Mouse (Mus musculus): ENCODE measurements at regions not wholly inside any gene's neighbourhood (a gene's known extent, or its start where the extent isn't known, plus 50 kb on each side); places are given as distances from the start of the nearest gene placed in this dataset.

GRCm38 (mm10) chr3:105223671-105224070 lies 157.0 kb downstream of the 4930564D02Rik start:
- DNase-seq (ENCODE audit: low spot score in 2 of 2): no peak

GRCm38 (mm10) chr3:105227551-105227950 lies 160.9 kb downstream of the 4930564D02Rik start:
- no peak for DNase-seq (ENCODE audit: low spot score in 2 of 2)

GRCm38 (mm10) chr3:105228401-105228800 lies 161.8 kb downstream of the 4930564D02Rik start:
- no peak for DNase-seq (ENCODE audit: low spot score in 2 of 2)

- DNase-seq (ENCODE audit: low spot score in 2 of 2): no peak
These were observed 174.4 kb downstream of the 4930564D02Rik start for GRCm38 (mm10) chr3:105241048-105241447.

- no peak for DNase-seq (ENCODE audit: low spot score in 2 of 2)
These were observed 190.5 kb downstream of the 4930564D02Rik start for GRCm38 (mm10) chr3:105257096-105257495.

- no peak for DNase-seq (ENCODE audit: low spot score in 2 of 2)
These were observed 176.9 kb upstream of the Kcnd3 start for GRCm38 (mm10) chr3:105275241-105275640.

- DNase-seq (ENCODE audit: low spot score in 2 of 2): peak; percentile 47 to 55
These were observed 171.2 kb upstream of the Kcnd3 start for GRCm38 (mm10) chr3:105280971-105281370.

GRCm38 (mm10) chr3:105281686-105282085 lies 170.4 kb upstream of the Kcnd3 start:
- DNase-seq (ENCODE audit: low spot score in 2 of 2): peak; percentile 25 to 40

- DNase-seq (ENCODE audit: low spot score in 2 of 2): no peak
These were observed 153.9 kb upstream of the Kcnd3 start for GRCm38 (mm10) chr3:105298273-105298672.

GRCm38 (mm10) chr3:105300693-105301548 lies 151.2 kb upstream of the Kcnd3 start:
- no peak for DNase-seq (ENCODE audit: low spot score in 2 of 2)

GRCm38 (mm10) chr3:105307676-105308075 lies 144.5 kb upstream of the Kcnd3 start:
- no peak for DNase-seq (ENCODE audit: low spot score in 2 of 2)

- DNase-seq (ENCODE audit: low spot score in 2 of 2): no peak
These were observed 143.1 kb upstream of the Kcnd3 start for GRCm38 (mm10) chr3:105309020-105309419.

- no peak for DNase-seq (ENCODE audit: low spot score in 2 of 2)
These were observed 98.9 kb upstream of the Kcnd3 start for GRCm38 (mm10) chr3:105353268-105353667.

- DNase-seq (ENCODE audit: low spot score in 2 of 2): no peak
These were observed 97.8 kb upstream of the Kcnd3 start for GRCm38 (mm10) chr3:105354123-105354931.

- DNase-seq (ENCODE audit: low spot score in 2 of 2): no peak
These were observed 94.6 kb upstream of the Kcnd3 start for GRCm38 (mm10) chr3:105357511-105357910.

GRCm38 (mm10) chr3:105359636-105360035 lies 92.5 kb upstream of the Kcnd3 start:
- DNase-seq (ENCODE audit: low spot score in 2 of 2): no peak

- peak in 1 of 2 experiments; percentile 44 for DNase-seq (ENCODE audit: low spot score in 2 of 2)
These were observed 87.4 kb upstream of the Kcnd3 start for GRCm38 (mm10) chr3:105364685-105365084.

GRCm38 (mm10) chr3:105366806-105367205 lies 85.3 kb upstream of the Kcnd3 start:
- DNase-seq (ENCODE audit: low spot score in 2 of 2): no peak

GRCm38 (mm10) chr3:105367972-105368371 lies 84.2 kb upstream of the Kcnd3 start:
- no peak for DNase-seq (ENCODE audit: low spot score in 2 of 2)

- DNase-seq (ENCODE audit: low spot score in 2 of 2): no peak
These were observed 79.7 kb upstream of the Kcnd3 start for GRCm38 (mm10) chr3:105372371-105372828.

- DNase-seq (ENCODE audit: low spot score in 2 of 2): peak in 1 of 2 experiments; percentile 29
These were observed 77.8 kb upstream of the Kcnd3 start for GRCm38 (mm10) chr3:105374306-105374705.

GRCm38 (mm10) chr3:105374836-105375235 lies 77.3 kb upstream of the Kcnd3 start:
- DNase-seq (ENCODE audit: low spot score in 2 of 2): no peak

Measured in layer of hippocampus, adult 8-10 months (tissue).